Mouse (Mus musculus) lung, adult 18-20 months (tissue): ENCODE data around the gene Cd200.
"Not testable (repeated sequence)": the region's sequence is repeated elsewhere in the genome, so short reads cannot be mapped to it uniquely, and the experiment has no call there.

ENCODE experiments used
- DNase-seq, 2 experiments: peaks; one replicate each; pipeline ENCODE4 v3.0.0; 2022; ENCODE audit warnings: mixed read lengths in 2 of 2

The Cd200 gene

DNA sequence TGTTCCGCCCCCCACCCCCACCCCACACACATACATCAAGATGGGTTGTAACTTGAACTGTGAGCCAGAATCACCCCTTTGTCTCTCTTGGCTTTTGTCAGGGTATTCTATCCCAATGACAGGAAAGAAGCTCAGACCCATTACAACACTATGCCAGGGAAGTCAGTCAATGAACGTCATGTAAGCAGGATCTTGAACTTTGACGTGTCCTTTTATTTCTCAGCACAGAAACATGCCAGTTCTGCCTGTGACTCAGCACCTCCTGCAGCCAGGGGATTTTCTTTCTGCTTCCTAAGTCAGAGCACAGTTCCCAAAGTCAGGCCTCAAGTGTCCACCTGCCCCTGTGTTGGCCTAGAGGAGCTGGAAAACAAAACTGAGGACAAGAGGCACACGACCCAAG, 31.5 kb downstream of the Cd200 start:
- no peak for DNase-seq

DNA sequence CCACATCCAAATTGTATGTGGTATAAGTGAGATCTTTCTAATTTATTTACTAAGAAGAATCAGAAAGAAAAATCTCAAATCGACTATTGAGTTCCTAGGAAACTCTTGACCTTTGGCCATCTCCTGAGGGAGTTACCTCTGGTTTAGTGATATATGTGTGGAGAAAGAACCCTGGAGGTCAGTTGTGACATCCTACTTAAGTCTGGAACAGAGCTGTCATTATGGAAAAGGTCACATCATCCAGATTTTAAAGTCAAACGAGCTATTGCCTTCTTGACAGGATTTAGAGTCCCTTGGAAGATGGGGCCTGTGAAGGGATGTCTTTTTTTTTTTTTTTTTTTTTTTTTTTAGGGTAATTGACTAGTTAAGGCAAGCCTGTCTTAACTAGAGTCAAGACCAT, 32.0 kb downstream of the Cd200 start:
- DNase-seq: no peak

DNA sequence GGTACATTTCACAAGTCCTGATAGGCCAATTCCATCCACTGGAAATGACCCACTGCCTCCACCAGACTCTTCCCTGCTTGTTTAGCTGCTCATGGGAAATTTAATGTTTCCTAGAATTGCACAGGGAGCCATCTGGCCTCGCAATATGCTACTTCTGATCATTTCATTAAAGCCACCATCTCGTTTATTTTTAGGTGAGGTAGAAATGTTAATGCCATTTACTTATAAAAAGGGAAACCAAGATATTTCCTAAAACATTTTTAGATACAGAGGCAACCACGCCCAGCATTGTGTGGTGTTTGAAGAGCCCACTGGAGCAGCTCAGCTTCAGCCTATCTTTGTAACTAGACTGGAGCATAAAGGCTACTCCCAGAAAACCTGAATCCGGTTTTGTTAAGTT, 32.6 kb downstream of the Cd200 start:
- DNase-seq: no peak

DNA sequence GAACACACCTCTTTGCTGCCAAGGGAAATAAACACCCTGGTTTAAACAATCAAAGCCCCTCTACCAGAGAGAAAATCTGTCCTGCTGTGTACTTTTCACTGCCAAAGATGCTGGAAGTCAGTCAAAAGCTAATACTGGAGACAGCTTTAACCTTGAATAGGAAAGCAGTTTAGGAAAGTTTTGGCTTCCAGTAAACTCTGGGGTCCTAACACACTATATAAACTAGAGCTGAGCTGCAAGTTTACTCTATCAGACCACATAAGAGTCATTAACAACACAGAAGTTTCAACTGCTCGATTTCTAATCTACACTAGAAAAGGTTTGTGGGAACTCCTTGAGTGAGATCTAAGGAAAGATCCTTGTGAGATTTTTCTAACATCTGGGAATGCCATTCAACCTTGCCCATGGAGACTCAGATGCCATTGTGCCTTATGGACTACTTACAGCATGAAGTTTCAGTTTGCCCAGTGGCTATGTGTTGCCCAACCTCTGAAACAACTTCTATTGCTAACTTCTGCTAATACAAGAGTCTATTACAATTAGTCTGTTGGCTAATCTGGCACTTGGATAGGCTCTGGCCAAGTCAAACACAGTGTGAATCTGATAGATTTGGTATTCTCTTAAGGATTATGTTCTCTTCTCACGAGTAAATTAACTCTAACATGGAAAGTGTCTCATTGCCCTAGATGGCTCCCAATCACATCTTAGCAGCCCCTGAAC, 33.2 kb downstream of the Cd200 start:
- DNase-seq: peak in 1 of 2 experiments; percentile 54

DNA sequence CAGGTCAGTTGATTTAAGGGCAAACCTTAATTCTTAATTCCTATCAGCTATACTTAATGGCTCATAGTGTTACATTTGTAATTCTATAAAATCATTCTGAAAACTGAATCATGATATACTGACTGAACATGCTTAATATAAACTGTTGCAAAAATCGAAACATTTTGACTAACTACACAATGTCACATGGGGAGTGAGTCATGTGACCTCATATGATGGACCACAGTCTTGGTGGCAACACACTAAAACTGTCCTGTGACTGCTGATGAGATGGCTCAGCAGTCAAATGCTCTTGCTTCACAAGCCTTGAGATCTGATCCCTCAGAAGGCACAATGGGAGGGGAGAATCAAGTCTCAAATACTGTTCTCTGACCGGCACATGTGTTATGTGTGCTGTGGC, 34.8 kb downstream of the Cd200 start:
- DNase-seq: no peak

DNA sequence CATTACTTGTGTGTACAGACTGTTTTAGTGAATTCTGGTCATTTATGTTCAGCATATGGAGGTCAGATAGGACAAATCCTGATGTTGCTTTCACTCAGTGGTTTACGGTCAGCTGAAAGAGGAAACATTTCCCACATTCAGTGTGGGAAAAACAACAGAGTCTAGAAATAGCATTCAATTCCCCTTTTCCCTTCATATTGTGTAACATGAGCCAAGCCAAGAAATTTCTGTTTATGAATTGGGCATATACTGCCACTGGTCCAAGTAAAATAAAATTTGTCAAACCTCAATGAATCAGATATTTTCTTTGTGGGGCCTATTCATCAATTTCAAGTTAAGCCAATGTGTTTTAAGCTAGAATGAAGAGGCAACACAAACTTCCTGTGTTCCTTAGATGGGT, 37.8 kb downstream of the Cd200 start:
- no peak for DNase-seq

DNA sequence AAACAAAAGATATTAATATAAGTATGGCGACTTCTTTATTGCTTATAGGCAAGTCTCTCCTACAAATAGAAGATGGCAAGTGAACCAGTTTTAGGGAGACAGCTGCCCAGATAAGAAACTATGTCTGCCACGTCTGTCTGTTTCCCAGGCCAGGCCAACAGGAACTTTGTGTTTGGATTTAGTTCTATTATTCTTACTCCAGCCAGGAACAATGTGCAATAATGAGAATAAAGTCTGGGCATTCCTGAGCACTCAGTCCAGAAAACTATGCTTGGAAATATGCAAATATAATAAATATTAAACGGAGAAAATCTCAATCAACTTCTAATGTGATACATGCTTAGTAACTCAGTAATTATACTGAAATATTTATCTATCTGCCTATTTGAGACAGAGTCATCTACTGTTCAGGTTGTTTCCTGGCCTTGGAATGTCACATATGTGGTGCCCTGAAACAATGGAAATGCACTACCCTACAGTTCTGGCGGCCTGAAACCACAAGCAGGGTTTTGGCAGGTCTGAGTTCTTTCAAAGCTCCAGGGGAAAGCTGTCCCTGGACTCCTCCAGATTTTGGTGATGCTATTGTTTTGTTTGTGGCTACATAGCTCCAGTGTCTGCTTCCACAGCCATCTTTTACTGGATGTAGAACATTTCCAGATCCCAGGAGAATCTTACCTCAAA, 39.4 kb downstream of the Cd200 start:
- no peak for DNase-seq

DNA sequence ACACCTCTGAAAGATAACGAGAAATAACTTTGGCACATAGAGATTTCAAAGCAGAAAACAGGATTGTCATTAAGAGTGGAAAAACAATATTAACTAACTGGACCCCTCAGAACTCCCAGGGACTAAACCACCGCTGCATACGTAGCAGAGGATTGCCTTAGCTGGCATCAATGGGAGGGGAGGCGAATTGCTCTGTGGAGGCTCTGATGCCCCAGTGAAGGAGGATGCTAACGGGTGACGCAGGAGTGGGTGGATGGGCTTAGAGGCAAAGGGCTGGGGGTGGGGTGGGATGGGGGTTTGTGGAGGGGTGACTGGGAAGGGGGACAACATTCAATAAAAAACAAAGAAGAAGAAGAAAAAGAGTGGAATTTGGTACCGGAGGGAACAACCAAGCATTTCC, 42.7 kb downstream of the Cd200 start:
- DNase-seq: no peak

DNA sequence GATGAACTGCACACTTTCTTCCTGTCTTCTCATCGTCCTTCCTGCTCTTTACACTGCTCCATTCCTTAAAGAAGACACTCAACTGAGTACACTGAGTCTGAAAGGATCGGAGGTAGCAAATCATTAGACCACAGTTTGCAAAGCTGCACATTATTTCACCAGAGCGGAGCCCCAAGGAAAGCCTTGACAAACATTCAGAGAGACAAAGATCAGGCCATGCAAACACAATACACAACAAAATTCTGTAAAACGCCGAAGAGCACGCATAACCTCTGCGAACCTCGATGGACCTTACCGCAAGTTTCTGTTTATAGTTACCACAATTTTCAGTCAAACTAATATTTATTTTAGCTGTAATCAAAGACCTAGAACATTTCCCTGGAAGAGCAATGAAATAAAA, 43.5 kb downstream of the Cd200 start:
- no peak for DNase-seq

DNA sequence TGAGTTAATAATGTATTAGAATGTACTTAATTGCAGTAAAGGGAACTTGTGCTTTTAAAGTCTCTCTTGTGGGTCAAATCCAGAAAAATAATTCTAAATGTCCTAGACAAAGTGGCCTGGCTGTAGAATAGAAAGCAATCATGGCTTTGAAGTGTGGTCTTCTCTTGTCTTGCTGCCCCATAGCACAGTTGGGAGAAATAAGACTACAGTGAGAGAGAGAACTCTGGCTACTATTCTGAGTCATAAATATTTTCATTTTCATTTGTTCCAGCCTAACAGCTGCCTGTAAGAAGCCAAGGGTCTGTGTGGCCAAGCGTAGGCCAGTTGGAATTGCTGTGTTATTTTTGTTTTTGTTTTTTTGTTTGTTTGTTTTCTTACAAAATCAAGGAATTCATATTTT, 44.2 kb downstream of the Cd200 start:
- DNase-seq: no peak

DNA sequence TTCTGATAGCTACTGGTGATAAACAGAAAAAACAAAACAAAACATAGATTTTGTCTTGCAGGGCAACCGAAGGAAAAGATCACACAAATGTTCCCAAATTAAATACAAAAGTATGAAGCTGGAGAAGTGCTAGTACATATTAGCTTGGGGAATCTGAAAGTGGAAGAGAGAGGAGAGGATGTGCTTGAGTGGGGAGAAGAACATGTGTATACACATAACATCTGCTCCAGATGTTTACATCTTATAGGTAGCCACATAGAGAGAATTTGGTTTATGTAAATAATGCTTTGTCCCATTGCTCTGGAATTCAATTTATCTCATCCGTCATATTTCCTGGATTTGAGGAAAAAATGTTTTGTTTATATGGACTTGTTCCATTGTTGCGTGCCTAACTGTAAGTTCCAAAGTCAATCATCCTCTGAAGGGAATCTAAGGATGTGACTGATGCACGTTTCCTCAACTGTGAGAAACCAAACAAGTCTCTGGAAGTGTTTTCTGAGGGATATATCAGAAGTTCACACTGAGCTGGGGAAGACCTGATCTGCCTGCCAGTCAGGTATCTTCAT, 45.3 kb downstream of the Cd200 start:
- DNase-seq: no peak

DNA sequence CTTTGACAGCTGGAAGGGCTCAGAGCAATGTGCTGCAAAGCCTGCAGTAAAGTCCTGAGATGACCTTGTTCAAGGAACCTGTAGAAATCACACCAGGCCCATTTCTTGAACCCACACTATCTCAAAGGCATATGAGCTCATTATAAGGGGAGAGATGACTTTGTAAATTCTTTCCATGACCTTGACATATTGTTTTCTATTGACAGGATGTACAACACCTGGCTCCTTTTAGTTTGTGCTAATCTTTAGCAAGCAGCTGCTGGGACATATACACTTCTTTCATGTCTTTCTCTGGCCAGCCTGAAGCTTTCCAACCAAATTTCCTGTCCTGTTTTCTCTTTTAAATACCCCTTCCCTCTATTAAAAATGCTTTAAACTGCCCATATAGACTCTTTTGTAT, 47.4 kb downstream of the Cd200 start:
- no peak for DNase-seq

DNA sequence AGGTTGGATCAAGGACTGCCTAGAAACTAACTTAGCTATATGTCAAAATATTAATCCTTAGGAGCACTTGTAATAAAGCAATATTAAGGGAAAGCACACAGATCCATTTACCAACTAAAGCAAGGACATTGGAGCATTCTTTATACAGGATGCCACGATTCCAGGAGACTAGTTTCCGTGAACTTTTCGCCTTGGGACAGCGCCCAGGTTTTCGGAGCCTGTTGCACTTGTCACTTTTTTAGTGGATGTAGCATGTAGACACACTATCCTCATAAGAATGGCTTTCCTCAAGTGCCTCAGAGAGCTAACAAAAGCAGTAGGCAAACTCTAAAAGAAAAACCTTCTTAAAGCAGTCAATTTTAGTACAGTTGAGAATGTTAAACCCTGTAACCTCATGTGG, 50.4 kb downstream of the Cd200 start:
- DNase-seq: not testable (repeated sequence)

DNA sequence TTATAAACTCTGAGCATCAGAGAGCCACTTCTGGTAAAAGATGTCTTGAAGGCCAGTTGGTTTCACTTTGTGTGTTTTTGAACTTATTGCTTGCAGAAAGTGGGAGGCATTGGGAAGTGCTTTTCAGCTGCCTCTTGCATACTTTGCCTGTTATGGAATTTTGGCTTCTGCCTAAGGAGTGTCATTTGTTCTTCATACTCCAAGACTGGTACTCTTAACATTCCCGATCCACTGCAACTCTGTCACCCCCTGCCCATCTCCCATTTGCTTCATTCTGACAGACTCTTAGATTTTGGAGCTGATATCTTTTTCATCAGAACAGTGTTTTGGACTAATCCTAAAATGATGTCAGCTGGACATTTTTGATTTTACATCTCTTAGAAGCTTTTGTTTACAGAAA, 51.7 kb downstream of the Cd200 start:
- DNase-seq: no peak

DNA sequence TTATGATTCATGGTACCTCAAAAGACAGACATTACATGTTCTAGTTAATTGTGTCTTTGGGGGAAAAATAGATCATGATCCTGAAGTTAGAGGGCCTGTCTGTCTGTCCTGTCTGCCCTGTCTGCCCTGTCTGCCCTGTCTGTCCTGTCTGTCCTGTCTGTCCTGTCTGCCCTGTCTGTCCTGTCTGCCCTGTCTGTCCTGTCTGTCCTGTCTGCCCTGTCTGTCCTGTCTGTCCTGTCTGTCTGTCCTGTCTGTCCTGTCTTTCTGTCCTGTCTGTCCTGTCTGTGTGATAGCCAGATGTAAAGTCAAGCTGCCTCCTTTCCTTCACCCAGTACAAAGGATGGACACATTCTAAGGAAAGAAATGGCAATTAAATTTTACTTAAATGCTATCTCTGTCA, 56.0 kb downstream of the Cd200 start:
- DNase-seq: no peak

DNA sequence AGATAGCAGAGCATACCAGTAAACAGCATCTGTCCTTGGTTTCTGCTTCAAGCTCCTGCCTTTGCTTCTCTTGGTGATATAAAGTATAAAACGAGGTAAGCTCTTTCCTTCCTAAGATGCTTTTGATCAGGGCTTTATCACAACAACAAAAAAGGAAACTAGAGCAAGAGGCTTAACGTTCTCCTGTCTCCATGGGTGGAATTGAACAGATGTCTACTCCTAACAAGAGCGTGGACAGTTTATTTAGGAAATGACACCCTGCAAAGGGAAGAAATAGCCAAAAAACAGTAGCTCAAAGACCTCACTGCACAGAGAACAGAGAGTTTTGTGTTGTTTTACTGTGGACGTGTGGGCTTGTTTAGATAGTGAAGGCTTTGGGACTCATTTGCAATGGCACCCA, 58.1 kb downstream of the Cd200 start:
- DNase-seq: no peak

DNA sequence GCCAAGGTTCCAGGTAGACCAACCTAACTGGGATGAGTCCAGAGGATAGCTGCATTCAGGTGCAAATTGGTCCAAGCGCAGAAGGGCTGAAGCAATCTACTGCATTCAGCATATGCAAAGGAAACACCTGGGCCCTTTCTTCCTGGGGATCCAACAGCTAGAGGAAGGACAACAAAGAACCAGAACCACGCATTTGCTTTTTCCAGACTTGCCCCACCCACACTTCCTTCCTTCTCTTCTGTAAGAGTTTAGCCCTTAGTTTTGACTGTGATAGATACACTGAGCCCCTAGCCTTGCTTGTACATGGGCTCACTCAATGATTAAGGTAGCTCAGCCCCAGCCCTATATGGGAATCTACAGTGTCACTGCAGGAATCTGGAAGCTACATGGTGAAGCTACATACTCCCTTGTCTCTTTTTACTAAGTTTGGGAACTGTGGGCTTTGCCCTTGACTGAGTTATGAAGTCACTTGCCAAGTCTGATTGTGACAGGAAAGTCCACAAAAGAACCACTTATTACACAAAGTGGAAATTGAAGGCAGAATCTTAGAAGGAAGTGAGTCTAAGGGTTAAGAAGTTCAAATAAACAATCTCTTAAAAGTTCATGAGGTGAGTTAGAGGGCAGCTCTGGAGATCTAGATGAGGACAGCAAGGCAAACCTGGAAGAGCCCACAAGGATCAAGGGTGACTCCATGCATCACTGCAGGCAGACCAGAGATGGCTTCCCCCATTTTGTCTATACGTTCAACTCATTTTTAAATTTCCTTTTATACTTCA, 59.1 kb downstream of the Cd200 start:
- no peak for DNase-seq

DNA sequence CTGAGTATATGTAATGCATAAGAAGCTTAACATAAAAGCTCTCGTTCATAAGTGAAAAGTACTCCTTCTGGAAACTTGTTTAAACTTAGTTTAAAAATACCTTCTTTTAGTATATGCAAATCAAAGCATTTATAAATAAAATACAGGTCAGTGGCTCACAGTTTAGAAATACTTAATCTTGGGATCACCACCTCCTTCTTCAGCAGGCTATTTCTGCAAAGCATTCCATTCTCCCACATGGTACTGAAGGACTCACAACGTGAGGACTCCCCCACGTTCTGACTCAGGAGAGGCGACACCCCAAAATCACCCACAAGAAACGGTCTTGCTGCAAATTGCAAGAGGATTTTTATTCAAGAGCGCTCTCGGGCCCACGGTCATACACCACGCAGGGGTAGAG, 60.6 kb downstream of the Cd200 start:
- not testable (repeated sequence) for DNase-seq

DNA sequence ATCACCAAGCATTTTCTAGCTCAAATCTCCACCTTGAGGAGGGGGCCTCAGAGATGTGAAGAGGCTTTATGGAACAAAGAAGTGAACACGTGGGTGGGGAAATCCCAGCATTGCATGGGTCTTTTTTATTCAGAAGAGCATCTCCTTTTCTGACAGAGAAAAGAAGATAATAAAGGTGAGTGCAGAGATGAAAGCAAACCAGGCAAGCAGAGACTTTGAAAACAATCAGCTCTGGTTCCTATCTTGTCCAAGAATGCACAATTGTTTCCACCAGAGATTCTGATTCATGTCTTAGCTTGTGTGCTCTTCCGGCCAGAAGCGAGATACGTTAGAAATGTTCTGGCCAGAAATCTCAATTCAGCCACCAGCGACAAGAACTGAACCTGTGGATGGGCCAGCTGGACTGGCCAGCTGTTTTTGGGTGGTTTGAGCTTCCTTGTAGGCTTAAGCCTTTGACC, 61.9 kb downstream of the Cd200 start:
- DNase-seq: no peak

DNA sequence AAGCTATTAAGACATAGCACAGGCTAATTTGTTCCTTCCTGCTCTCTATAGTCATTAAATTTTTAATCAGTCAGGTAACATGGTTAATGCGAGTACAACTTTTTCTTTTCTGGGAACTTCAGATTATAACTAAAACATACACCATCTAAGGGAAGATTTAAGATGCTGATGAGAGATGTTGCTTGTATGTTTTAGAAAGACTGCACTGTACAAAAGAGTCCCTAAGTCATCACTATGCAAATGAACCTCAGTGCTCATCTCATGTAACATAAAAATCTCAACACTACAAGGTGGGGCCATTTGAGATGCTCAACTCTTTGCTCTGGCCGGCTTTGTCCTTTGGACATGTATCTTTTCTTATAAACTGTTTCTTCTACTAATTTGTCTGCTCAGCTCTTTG, 62.5 kb downstream of the Cd200 start:
- DNase-seq: no peak

DNA sequence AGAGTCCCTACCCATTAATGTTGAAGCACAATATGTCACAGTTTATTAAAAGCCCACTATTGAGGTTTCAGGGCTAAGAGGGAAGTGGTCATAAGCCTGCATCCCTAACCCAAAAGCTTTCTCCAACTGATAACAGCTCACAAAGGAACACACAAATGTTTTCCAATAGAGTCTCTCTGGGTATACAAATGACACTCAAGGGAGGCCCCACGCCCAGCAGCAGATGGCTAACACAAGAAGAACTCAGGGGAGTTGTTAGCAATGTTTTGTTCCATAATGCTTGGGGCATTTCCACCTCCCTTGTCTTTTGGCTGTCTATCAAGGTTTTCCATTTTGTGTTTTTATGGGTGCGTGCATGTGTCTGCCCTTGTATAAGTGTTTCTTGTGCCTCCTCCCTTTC, 64.0 kb downstream of the Cd200 start:
- peak in 1 of 2 experiments; percentile 38 for DNase-seq

DNA sequence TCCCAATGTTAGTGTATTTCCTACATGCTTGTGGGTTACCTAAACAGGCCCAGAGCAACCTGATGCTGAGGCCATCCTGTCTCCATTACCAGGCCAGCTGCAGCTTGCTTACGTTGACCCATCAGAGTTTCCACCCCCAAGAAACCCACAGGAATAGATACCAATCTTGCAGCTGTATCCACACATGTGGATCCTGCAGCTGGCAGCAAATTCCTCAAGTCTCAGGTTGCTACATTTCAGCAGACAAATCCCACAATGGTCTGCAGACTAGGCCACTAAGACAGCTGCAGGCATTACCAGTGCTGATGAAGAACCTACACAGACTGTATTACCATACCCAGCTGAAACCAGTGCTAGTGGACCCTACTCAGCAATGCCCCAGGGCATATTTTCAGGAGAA, 72.4 kb downstream of the Cd200 start:
- no peak for DNase-seq

DNA sequence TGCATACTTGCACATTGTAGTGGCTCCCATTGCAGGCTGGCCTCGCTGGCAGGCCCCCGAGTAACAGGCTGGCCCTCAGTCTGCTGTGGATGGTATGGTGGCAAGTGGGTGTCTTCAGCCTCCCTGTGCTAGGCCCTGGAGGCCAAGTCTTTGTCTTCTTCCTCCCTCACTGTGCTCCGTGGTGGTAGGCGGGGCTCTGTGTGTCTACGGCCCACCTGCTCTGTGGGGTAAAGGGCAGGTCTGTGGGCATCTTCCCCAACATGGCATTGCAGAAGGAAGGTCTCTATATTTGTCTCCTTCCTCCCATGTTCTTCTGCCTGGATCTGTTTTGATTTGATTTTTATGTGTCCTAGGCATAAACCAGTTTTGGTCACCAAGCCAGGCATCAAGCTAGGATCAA, 74.0 kb downstream of the Cd200 start:
- no peak for DNase-seq

DNA sequence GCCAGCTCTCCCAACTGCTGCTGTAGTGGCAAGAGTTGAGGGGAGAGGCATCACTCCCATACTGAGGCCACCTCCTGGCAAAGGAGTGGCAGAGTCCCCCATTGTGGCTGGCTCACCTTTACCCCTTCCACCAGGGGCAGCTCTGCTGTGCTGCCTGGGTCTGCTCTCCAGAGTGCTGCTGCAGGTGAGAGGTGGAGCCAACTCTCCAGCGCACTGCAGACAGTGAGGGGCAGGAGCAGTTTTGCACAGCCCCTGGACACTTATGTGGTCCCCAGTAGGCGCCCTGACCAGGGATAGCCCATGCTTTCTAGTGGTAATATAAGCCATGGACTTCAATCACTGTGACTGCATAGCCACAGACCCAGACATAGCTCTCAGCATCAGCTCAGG, 74.5 kb downstream of the Cd200 start:
- DNase-seq: no peak
